Mouse (Mus musculus) CD4-positive, CD25-positive, alpha-beta regulatory T cell, adult 9 weeks (primary cell): Measurements from ENCODE around the gene Cylc1. TPM values are rescaled to one million over a fixed set of nuclear protein-coding genes. Genes with fewer than 3 reads are reported as not detected.

Experiments used
- polyA plus RNA-seq: library from polyadenylated mRNA; unstranded; fragments of 100-300 nt; shearing (Covaris generic); gene quantifications from one replicate; pipeline ENCODE4 v1.2.1, GENCODE M21; 2017

The Cylc1 gene
- polyA plus RNA-seq, result not detected

GRCm38 (mm10) chrX:111110118-111110517, at the start of gene Cylc1:
Gene Cylc1, plus strand, starts transcription at chrX:111110418.

GRCm38 (mm10) chrX:111168040-111168439, 57.8 kb downstream of the Cylc1 start, which contains the start of gene Gm10112:
Gene Gm10112, plus strand, starts transcription at chrX:111168340.

Other genes starting within 250 kb of the Cylc1 start
- not detected for gene Gm10112, start 57.9 kb downstream of the Cylc1 start, polyA plus RNA-seq